Comparison of ENCODE assay signal across 28 mouse cellular contexts in genomic region chr4:88117331-88117730, GRCm38 (mm10). TPM values are rescaled to one million over a fixed set of nuclear protein-coding genes. Genes with fewer than 3 reads are reported as not detected.
DNase-seq lines count a peak whose midpoint lies in the region; ATAC-seq lines count a peak whose summit lies in the region.
"Had no signal": no experiment of that assay in that cellular context is flagged by ENCODE, and none has a peak within 500 bp of the region (broad histone marks: within the 10 kb centered on the region; RNA-seq: fewer than 3 reads in every experiment).

No protein-coding gene starts in this region.

- ATAC-seq in liver, embryonic 15.5 days (ENCODE audit: insufficient read depth): peak; percentile 88
- ATAC-seq: forebrain, embryonic 13.5 days; midbrain, embryonic 13.5 days had no signal

- H3K4me1 ChIP-seq in liver, embryonic 15.5 days (replicated peaks): peaks cover 32% of the 10 kb centered on the region
- H3K4me1 ChIP-seq: forebrain, embryonic 13.5 days; hindbrain, embryonic 13.5 days had no signal

- H3K27ac ChIP-seq in liver, embryonic 15.5 days (replicated peaks): no peak overlapping the region
- H3K27ac ChIP-seq: forebrain, embryonic 13.5 days; hindbrain, embryonic 13.5 days; midbrain, embryonic 13.5 days; stomach, postnatal 0 days had no signal

- no peaks in the 10 kb centered on the region for H3K36me3 ChIP-seq in liver, embryonic 15.5 days (replicated peaks)
- H3K36me3 ChIP-seq: hindbrain, embryonic 13.5 days; midbrain, embryonic 13.5 days had no signal

- peak; percentile 66 for DNase-seq in c-Kit-positive CD71-positive TER-119-positive erythroid progenitor cells, embryonic 14.5 days (ENCODE audit: low spot score)
- DNase-seq in liver: peak; percentile 27
- no peak for DNase-seq in natural killer cell, adult 2 months (ENCODE audit: low spot score in 2 of 2)
- no peak for DNase-seq in spleen, adult 12 weeks (ENCODE audit: low spot score)
- no peak for DNase-seq in adrenal gland, adult 8-10 months
- DNase-seq in right cerebral cortex, postnatal 14 days: no peak
- DNase-seq: adrenal gland, postnatal 14 days; B cell, adult 2 months; cerebellum, adult 2 months; cerebellum, postnatal 25 days; gastrocnemius, postnatal 36 days; heart, adult 18-20 months; heart, postnatal 4 days; kidney, adult 11 months; kidney, postnatal 14 days; layer of hippocampus, adult 9-11 months; lung, postnatal 36 days; retina, postnatal 1 day; right cerebral cortex, postnatal 25 days; thymus, adult 18-20 months; thymus, postnatal 25 days had no signal

- H3K4me2 ChIP-seq in liver, embryonic 15.5 days: peak overlapping the region; percentile 15; the same call in 1 of the 2 replicates
- H3K4me2 ChIP-seq: forebrain, embryonic 13.5 days; heart, embryonic 11.5 days; hindbrain, embryonic 13.5 days; midbrain, embryonic 13.5 days had no signal

- no peak overlapping the region for H3K4me3 ChIP-seq in liver, embryonic 15.5 days (replicated peaks)
- H3K4me3 ChIP-seq: forebrain, embryonic 13.5 days; hindbrain, embryonic 13.5 days; megakaryocyte, embryonic 14.5 days; midbrain, embryonic 13.5 days had no signal

- 22% methylated on average over 3 of the region's 3 CpGs for WGBS in liver, embryonic 15.5 days (ENCODE audit: insufficient replicate concordance)

- no peaks in the 10 kb centered on the region for H3K27me3 ChIP-seq in liver, embryonic 15.5 days
- H3K27me3 ChIP-seq: forebrain, embryonic 13.5 days; hindbrain, embryonic 13.5 days; megakaryocyte, embryonic 14.5 days; midbrain, embryonic 13.5 days had no signal

- no peaks in the 10 kb centered on the region for H3K9me3 ChIP-seq in liver, embryonic 15.5 days (replicated peaks)
- H3K9me3 ChIP-seq: forebrain, embryonic 13.5 days; hindbrain, embryonic 13.5 days; megakaryocyte, embryonic 14.5 days; midbrain, embryonic 13.5 days had no signal

- no peak overlapping the region for H3K9ac ChIP-seq in liver, embryonic 15.5 days
- H3K9ac ChIP-seq: forebrain, embryonic 13.5 days; hindbrain, embryonic 13.5 days; midbrain, embryonic 13.5 days had no signal

RNA-seq across cellular contexts. Expression of gene Focad, which starts 22.9 kb away (rescaled TPM):
- 6.5 and 7.7 TPM in 2 replicates for polyA plus RNA-seq in liver, embryonic 15.5 days (2015; fragmentation: Nextera tagmentation; extraction: Ambion mirVana)
- total RNA-seq in adrenal gland, adult 8-10 months (2022): 10 to 100 TPM; 28.8 to 31.9 (median 29.9) TPM

Comparison
In these comparisons a context has a peak if more than half of its experiments do, and no peak if none do; other contexts are left out.
1. DNase-seq: peak in c-Kit-positive CD71-positive TER-119-positive erythroid progenitor cells, embryonic 14.5 days (single experiment) and liver (single experiment); none in natural killer cell, adult 2 months (0 of 2), spleen, adult 12 weeks (single experiment), adrenal gland, adult 8-10 months (single experiment) and right cerebral cortex, postnatal 14 days (single experiment).